Mouse (Mus musculus) cerebellum, postnatal 36 days (tissue): ENCODE measurements at regions not wholly inside any gene's neighbourhood (a gene's known extent, or its start where the extent isn't known, plus 50 kb on each side); places are given as distances from the start of the nearest gene placed in this dataset.

Source experiments
- DNase-seq, 2 experiments: peaks; one replicate each; pipeline ENCODE4 v3.0.0; 2021 to 2022; ENCODE audit warnings: mixed read lengths in 2 of 2

DNA sequence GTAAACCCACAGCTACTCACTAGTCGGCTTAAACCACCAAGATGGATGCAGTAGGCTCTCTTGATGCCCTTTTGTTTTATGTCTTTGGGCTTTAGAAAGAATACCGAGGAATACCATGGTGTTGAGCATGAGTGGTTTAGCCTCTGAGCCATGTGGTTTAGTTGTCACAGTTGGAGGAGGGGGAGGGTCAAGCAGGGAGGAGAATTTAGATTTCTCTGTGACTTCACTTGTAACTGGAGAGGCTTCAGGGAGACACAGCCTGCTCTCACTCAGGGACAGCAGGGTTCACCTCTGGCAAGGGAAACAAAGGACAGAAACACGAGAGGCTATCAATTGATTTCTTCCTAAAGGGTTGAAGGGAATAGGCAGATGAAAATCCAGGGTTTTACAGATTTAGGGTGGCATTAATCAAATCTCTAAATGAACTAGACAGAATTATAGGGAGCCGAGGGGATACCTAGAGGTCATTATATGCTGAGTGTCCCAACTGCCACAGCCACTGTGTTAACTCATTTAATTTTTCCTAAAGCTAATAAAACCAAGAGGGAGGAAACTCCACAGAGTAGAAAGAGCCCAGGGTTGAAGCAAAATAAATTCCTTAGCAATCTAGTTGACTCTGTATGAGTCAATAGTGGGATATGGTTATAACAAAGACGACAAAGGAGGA, 2113.7 kb upstream of the 5930422O12Rik start:
- DNase-seq: no peak

- DNase-seq: no peak
These were observed 2113.2 kb upstream of the 5930422O12Rik start for GRCm38 (mm10) chr8:31315359-31315705.

DNA sequence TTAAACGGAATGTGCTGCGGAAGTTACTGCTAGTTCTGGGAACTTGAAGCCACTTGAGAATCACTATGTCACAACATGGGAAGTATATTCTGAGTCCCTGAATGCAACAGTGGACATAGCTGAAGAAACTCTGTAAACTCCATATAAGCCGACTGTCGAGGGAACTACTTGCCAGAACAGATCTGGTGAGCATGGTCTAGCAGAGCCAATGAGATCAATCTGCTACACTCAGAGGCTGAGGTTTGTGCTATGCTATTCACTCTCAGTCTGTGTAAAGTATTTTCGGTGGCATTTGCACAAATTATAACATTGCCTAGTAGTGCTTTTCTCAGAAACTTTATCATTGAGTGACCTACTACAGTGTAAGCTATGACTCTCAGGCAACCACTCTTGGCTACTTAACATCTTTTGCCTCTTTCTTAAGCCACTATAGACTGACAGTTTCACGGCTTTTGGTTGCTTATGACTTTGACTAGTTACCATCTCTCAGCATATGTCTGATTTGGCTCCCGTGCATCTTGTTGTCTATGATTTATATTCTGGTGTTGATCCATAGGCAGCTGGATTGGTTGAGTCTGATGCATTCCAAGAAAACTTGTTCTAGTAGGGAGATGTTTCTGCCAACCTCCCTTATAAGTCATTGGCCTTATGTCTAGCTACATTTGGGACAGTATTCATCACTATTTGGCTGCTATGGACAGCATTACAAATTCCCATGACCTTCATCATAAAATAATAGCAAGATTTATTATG, 2094.8 kb upstream of the 5930422O12Rik start:
- no peak for DNase-seq

DNA sequence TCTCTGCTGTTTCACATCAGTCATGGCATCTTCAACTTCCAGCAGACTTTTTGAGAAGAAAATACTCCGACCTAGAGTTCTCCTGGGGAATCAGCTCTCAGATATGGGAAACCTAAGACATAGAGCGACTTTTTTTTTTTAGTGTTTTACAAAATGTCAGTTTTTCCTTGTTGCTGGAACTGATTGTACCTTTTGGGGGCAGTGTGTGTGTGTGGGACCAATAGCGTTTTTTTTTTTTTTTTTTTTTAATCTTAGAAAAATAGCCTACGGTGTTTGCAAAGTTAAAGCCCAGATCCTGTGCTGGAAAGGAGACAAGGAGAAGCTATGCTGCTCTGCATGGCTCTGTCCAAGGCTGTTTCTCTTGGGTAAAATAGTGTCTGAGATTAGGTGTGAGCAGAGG, 2080.0 kb upstream of the 5930422O12Rik start:
- DNase-seq: no peak

DNA sequence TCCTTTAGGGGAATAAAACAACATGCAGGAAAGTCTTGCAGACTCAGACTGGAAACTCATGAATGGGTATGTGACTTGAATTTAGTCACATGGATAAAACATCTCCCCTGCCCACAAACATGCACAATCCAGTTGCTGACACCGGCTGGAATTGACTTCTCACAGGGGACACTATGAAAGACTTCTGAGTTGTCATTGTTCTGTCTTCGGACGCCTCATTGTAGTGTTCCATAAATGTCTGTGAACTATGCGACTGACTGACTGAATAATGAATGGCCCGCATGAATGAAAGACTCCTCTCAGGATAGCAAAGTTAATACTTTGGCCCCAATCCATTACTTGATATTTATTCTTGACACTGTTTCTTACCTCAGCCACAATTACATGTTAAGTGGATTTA, 2058.9 kb upstream of the 5930422O12Rik start:
- no peak for DNase-seq

DNA sequence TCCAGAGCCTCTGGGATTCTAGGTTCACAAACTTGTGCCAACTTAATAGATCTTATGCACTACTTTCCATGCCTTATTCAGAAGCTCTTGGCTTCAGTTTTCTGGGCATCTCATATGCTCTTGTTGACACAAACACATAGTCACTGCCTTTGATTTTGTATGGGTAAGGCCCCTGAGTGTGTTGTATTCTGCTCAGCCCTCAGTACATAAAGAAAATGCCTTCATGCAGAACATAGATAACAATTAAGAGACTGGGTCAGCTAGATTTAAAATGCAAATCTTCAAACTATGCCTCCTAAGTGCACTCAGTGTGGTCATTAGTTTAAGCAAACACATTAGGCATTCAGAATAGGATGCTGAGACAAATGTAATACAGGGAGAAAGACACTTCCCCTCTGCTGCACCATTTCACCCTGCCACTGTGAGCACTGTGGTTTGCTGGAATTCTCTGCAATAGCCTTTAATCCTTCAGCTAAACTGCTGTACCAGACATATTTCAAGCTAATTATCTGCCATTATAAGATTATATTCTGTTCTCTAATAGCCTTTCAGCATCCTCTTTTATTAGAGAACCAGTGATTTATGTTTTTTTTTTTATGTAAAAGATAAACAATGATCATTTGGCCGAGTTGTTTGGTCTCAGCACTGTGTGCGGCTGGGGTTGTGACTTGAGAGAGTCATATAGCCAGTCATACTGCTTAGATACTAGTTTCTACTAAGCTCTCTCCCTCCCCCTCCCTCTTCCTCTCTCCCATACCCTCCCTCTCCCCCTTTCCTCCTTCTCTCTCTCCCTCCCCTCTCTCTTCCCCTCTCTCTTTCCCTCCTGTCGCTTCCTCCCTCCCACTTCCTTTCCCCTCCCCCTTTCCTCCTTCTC, 2058.1 kb upstream of the 5930422O12Rik start:
- DNase-seq: no peak

DNA sequence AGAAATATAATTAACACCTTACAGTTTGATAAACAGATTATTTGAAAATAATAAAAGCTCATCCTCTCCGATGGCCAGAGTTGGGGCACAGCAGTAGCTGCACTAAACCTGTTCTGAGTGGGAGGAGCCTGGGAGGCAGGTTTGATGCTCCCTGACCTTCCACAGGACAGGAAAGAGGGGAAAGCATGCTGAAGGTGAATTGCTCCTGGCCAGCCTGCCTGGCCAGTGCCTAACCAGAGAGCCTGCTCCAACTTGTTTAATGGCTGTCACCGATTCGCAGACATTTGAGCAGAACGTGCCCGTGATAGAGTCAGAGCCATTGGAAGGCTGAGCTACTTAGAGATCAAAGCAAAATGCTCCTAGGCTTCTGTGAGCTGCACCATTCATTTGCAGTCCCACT, 2056.9 kb upstream of the 5930422O12Rik start:
- no peak for DNase-seq

GRCm38 (mm10) chr8:31372397-31372796, 2056.1 kb upstream of the 5930422O12Rik start:
- no peak for DNase-seq

DNA sequence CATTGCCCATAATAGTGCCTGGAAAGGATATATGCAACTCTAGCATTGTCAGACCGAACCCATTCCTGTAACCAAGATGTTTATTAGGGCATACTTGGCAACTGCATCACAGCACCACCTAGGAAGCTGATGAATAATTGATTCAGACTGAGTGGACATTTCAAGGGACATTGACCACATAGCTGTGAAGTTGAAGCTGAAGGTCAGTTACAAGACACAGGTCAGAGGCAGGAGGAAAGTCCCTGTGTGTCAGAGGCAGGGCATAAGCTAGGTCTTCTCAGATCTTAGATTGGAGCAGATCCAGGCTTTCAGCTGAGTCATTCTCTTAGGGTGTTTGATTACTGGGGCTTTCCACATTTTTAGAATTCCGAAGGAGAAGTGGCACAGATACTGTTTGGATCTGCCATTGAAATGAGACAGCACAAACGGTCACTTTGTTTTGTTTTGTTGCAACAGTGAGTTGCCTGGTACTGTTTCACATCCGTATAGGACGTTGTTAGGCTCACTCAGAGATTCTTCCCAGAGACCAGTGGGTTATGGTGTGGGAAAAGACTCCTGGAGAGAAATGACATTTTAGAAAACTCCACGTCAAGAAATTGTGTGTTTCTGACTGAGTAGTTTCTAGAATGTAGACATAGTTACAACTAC, 2055.2 kb upstream of the 5930422O12Rik start:
- DNase-seq: no peak

DNA sequence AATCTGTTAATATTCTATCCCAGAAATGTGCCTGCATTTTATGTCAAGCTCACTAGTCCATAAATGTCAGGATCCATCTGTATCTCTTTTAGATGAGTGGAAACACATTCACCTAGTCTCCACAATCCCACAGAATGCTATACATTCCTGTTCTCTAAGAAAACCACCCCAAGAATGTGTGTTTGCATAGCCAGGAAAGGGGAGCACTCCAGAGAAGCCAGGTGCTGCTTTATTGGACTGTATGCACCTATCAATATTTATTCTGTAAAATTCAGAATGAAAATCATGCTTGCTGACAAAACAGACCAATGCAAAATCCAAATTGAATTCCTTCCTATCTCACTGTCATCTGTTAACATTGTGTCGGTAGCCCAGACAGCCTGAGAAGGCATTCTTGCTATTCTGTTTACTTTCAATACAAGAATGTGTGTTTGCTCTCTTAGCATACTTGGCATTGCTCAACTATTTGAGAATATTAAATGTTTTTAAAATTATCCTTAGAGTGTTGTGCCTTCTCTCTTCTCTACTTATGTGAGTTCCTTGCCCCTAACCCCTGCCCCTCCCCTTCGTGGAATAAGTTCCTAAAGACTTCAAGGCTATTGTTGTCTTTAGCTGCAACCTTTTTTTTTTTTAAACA, 2050.7 kb upstream of the 5930422O12Rik start:
- no peak for DNase-seq

DNA sequence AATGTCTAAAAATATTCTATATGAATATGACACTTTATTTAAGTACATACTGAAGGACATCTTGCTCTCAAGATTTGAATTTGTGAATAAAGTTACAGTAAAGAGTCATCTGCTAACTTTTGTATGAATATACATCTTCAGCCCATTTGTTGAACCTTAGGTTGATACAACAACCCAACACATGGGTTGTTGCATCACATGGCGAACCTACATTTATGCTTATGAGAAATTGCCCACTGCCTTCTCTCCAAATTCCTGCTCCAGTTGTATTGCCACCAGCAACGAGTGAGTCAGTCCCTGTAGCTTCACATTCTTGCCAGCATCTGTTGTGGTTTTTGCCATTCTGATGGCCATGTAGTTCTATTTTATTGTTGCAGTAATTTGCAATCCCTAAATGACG, 2023.7 kb upstream of the 5930422O12Rik start:
- no peak for DNase-seq

- DNase-seq: no peak
These were observed 2006.3 kb upstream of the 5930422O12Rik start for GRCm38 (mm10) chr8:31422241-31422640.

- DNase-seq: no peak
These were observed 2000.8 kb upstream of the 5930422O12Rik start for GRCm38 (mm10) chr8:31427706-31428105.

- no peak for DNase-seq
These were observed 1991.9 kb upstream of the 5930422O12Rik start for GRCm38 (mm10) chr8:31436445-31437191.

DNA sequence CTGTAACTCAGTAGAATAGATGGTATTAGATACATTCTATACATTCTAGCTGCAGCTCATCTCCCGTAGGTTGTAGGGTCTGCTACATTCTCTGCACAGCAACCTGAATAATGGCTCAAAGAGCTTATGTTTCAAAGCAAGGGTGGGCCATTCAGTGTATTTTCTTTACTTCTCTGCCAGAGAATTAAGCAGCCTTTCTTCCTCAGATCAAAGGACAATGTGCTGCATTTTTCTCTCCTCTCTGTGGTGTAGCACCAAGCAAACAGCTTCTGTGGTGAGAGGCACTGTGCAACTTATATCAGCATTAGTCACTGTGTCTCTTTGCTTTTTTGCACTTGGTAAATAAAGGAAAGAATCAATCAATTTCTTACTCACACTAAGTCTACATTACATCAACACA, 1983.7 kb upstream of the 5930422O12Rik start:
- no peak for DNase-seq

DNA sequence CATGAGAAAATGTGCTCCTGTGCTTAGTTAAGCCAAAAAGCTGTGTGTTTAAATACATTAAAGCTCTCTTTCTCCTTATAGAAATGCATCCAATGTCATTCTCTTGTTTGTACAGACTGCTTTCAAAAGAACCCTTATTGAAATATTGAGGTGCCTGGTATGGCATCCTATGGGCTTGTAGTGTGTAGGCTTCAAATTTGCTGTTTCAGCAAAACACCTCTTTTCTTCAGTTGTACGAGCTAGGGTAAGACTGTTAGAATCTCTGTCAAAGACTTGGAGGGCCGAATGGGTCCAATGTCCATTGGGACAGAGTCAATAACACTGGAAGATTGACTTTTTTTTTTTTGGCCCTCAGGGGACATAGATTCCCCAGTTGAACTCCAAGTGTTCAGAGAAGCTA, 1980.5 kb upstream of the 5930422O12Rik start:
- DNase-seq: no peak

- no peak for DNase-seq
These were observed 1973.6 kb upstream of the 5930422O12Rik start for GRCm38 (mm10) chr8:31454736-31455391.

- DNase-seq: peak; percentile 49 to 50
These were observed 1968.2 kb upstream of the 5930422O12Rik start for GRCm38 (mm10) chr8:31460349-31460748.
